Mouse (Mus musculus) E14TG2a.4 (cell line): ENCODE data around the gene Nt5c2.

Experiments used
- CTCF ChIP-seq: conservative IDR thresholded peaks from 2 replicates; pipeline ENCODE4 v1.5.1; 2014; ENCODE audit warnings: low read length
- NANOG ChIP-seq: IDR thresholded peaks from 2 replicates; pipeline ENCODE4 v1.6.1; 2014; ENCODE audit warnings: borderline replicate concordance, low read length, mixed read lengths

GRCm38 (mm10) chr19:46971051-46971689 lies 43.8 kb downstream of the Nt5c2 start:
- no peak for TF ChIP-seq CTCF
- no peak for TF ChIP-seq NANOG
